ENCODE assay signal across 24 mouse cellular contexts in the genomic region with DNA sequence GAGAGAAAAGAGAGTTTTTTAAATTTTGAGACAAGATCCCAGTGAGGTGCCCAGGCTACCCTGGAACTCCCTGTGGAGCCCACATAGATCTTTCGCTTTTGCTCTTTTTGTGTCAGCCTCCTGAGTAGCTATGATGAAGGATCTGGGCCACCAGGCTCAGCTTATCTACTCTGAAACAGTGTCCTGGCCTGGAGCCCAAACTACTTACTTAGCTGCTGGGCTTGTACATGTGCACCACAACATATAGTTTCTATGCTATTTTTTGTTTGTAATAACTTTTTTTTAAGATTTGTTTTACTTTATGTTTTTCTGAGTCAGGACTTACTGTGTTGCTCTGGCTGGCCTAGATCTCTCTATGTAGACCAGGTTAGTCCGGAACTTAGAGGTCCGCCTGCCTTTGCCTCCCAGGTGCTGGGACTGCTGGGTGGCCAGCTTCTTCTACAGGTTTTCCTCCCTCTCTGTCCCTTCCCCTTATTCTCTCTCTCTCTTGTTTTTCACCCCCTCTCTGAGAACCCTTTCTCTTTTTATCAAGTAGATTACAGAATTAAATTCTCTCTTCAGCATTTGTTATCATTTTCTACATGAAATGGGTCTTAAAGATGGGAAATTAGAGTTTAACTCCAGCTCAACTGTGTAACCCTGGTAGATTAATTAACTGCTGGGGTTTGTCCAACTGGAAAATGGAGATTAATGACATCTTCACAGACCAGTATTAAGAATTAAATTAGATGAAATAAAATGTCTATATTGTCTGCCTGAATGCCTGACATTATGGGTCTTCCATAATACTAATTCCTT. TPM values are rescaled to one million over a fixed set of nuclear protein-coding genes. Genes with fewer than 3 reads are reported as not detected.
A peak's percentile ranks its signal among the peaks of the same experiment; 100 is the strongest.
DNase-seq lines count a peak whose midpoint lies in the region; ATAC-seq lines count a peak whose summit lies in the region.
"Had no signal": no experiment of that assay in that cellular context is flagged by ENCODE, and none has a peak within 500 bp of the region (broad histone marks: within the 10 kb centered on the region; RNA-seq: fewer than 3 reads in every experiment).

No protein-coding gene starts in this region.

- H3K4me3 ChIP-seq in liver, embryonic 15.5 days (replicated peaks) = no peak overlapping the region
- no peak overlapping the region for H3K4me3 ChIP-seq in hindbrain, embryonic 11.5 days (ENCODE audit: low read depth, low read length)
- H3K4me3 ChIP-seq: forebrain, embryonic 12.5 days; heart, adult 2 months; heart, embryonic 15.5 days; limb, embryonic 12.5 days; lung, embryonic 15.5 days; midbrain, embryonic 13.5 days; neural tube, embryonic 13.5 days had no signal

- H3K27ac ChIP-seq in liver, embryonic 15.5 days (replicated peaks) = peak overlapping the region; percentile 63
- no peak overlapping the region for H3K27ac ChIP-seq in hindbrain, embryonic 11.5 days (ENCODE audit: low read depth, low read length)
- H3K27ac ChIP-seq: forebrain, embryonic 12.5 days; heart, adult 2 months; heart, embryonic 15.5 days; limb, embryonic 12.5 days; lung, embryonic 15.5 days; macrophage; midbrain, embryonic 13.5 days; neural tube, embryonic 13.5 days had no signal

- H3K27me3 ChIP-seq in liver, embryonic 15.5 days = no peaks in the 10 kb centered on the region
- no peaks in the 10 kb centered on the region for H3K27me3 ChIP-seq in hindbrain, embryonic 11.5 days (ENCODE audit: control insufficient read depth, insufficient read depth, low read length)
- H3K27me3 ChIP-seq: forebrain, embryonic 12.5 days; heart, embryonic 15.5 days; limb, embryonic 12.5 days; lung, embryonic 15.5 days; midbrain, embryonic 13.5 days; neural tube, embryonic 13.5 days; Patski had no signal

- H3K9me3 ChIP-seq in liver, embryonic 15.5 days (replicated peaks) = no peaks in the 10 kb centered on the region
- H3K9me3 ChIP-seq in hindbrain, embryonic 11.5 days (ENCODE audit: control insufficient read depth, low read length) = no peaks in the 10 kb centered on the region
- H3K9me3 ChIP-seq: forebrain, embryonic 12.5 days; heart, embryonic 15.5 days; lung, embryonic 15.5 days; midbrain, embryonic 13.5 days had no signal

- ATAC-seq in erythroblast, adult 5-6 weeks (replicated peaks; ENCODE audit: low FRiP score, poor library complexity, severe bottlenecking) = peak; percentile 89
- peak; percentile 66 for ATAC-seq in liver, embryonic 15.5 days (ENCODE audit: insufficient read depth)
- ATAC-seq in hindbrain, embryonic 11.5 days (ENCODE audit: low FRiP score) = no peak
- ATAC-seq: hindbrain, embryonic 16.5 days; intestine, embryonic 16.5 days; midbrain, embryonic 13.5 days; Patski had no signal

- 73% methylated on average over 3 of the region's 3 CpGs for WGBS in liver, embryonic 15.5 days (ENCODE audit: insufficient replicate concordance)
- 98% methylated on average over 3 of the region's 3 CpGs for WGBS in hindbrain, embryonic 11.5 days

- H3K36me3 ChIP-seq in liver, embryonic 15.5 days (replicated peaks) = no peaks in the 10 kb centered on the region; the same call in 1 of the 2 replicates
- H3K36me3 ChIP-seq in hindbrain, embryonic 11.5 days (ENCODE audit: control insufficient read depth, insufficient read depth, low read length) = no peaks in the 10 kb centered on the region
- H3K36me3 ChIP-seq: heart, embryonic 15.5 days; lung, embryonic 15.5 days; midbrain, embryonic 13.5 days had no signal

- H3K9ac ChIP-seq in liver, embryonic 15.5 days = no peak overlapping the region
- H3K9ac ChIP-seq in hindbrain, embryonic 11.5 days (ENCODE audit: low read depth, low read length) = no peak overlapping the region
- H3K9ac ChIP-seq: forebrain, embryonic 12.5 days; heart, embryonic 15.5 days; limb, embryonic 12.5 days; lung, embryonic 15.5 days; midbrain, embryonic 13.5 days; neural tube, embryonic 13.5 days had no signal

- peaks cover 30% of the 10 kb centered on the region for H3K4me1 ChIP-seq in liver, embryonic 15.5 days (replicated peaks)
- no peaks in the 10 kb centered on the region for H3K4me1 ChIP-seq in hindbrain, embryonic 11.5 days (replicated peaks; ENCODE audit: control insufficient read depth, insufficient read depth, low read length)
- H3K4me1 ChIP-seq: forebrain, embryonic 12.5 days; limb, embryonic 12.5 days; midbrain, embryonic 13.5 days had no signal

- peak; percentile 92 for DNase-seq in MEL-GATA-1-ER (ENCODE audit: extremely low read depth, low read depth)
- peak; percentile 54 to 72 for DNase-seq in spleen, postnatal 36 days (ENCODE audit: low spot score in 2 of 2)
- no peak for DNase-seq in urinary bladder, adult 18-20 months (ENCODE audit: low spot score in 2 of 2)
- DNase-seq in testis, postnatal 14 days (ENCODE audit: low spot score) = no peak
- DNase-seq in hindbrain, embryonic 11.5 days (ENCODE audit: low spot score) = no peak
- DNase-seq: adrenal gland, adult 8-10 months; cerebellum, adult 18-20 months; cerebellum, postnatal 25 days; gastrocnemius, postnatal 10 days; heart, adult 2 months; heart, postnatal 4 days; thymus, postnatal 14 days had no signal

- H3K4me2 ChIP-seq in liver, embryonic 15.5 days = no peak overlapping the region
- H3K4me2 ChIP-seq in hindbrain, embryonic 11.5 days (replicated peaks; ENCODE audit: low read depth, low read length) = no peak overlapping the region
- H3K4me2 ChIP-seq: forebrain, embryonic 12.5 days; heart, embryonic 15.5 days; limb, embryonic 12.5 days; lung, embryonic 15.5 days; midbrain, embryonic 13.5 days; neural tube, embryonic 13.5 days had no signal

RNA-seq across cellular contexts. Expression of a gene that starts 29.3 kb away (rescaled TPM):
- 0.42 and 7.9 TPM in 2 replicates for total RNA-seq in erythroblast, adult 5-6 weeks (2015; ENCODE audit: low replicate concordance)
- total RNA-seq in erythroblast, adult 5-6 weeks (2017; ENCODE audit: low replicate concordance) = 2.2 and 2.6 TPM in 2 replicates
- polyA plus RNA-seq in liver, embryonic 15.5 days (2015; fragmentation: Nextera tagmentation; extraction: Ambion mirVana) = 2.0 and 2.2 TPM in 2 replicates
- 5.5 and 6.0 TPM in 2 replicates for polyA plus RNA-seq in hindbrain, embryonic 11.5 days (2014; fragmentation: Nextera tagmentation; extraction: Ambion mirVana)

Comparison
In these comparisons a context has a peak if more than half of its experiments do, and no peak if none do; other contexts are left out.
1. DNase-seq: peak in MEL-GATA-1-ER (single experiment) and spleen, postnatal 36 days (2 of 2); none in urinary bladder, adult 18-20 months (0 of 2), testis, postnatal 14 days (single experiment) and hindbrain, embryonic 11.5 days (single experiment).